Mouse (Mus musculus) kidney, embryonic 14.5 days (tissue): ENCODE results near the gene Pnpo. TPM values are rescaled to one million over a fixed set of nuclear protein-coding genes. Genes with fewer than 3 reads are reported as not detected.

Experiments
- ATAC-seq: fragments of 200-750 bp; cut with Nextera tagmentation; 2 replicates; pipeline ENCODE4 v1.8.0; 2017; ENCODE audit warnings: moderate number of reproducible peaks, mild to moderate bottlenecking, moderate TSS enrichment, moderate library complexity; ENCODE audit not compliant: low FRiP score, low TSS enrichment
- H3K27ac ChIP-seq: fragments of 300-500 bp; sonication (generic); 2 replicates; pipeline ENCODE4 v1.5.1; 2014; ENCODE audit warnings: low read depth, mild to moderate bottlenecking, low read length, moderate library complexity, mixed read lengths
- H3K27me3 ChIP-seq: fragments of 300-500 bp; sonication (generic); 2 replicates; pipeline ENCODE4 v1.6.1; 2014; ENCODE audit warnings: mild to moderate bottlenecking, low read length; ENCODE audit not compliant: control insufficient read depth, insufficient read depth
- H3K36me3 ChIP-seq: fragments of 300-500 bp; sonication (generic); 2 replicates; pipeline ENCODE4 v1.6.1; 2014; ENCODE audit warnings: low read length, mixed read lengths; ENCODE audit not compliant: control insufficient read depth, insufficient read depth
- H3K4me1 ChIP-seq: fragments of 300-500 bp; sonication (generic); 2 replicates; pipeline ENCODE4 v1.6.1; 2014; ENCODE audit warnings: low read length, mixed read lengths; ENCODE audit not compliant: control insufficient read depth, insufficient read depth
- H3K4me2 ChIP-seq: fragments of 300-500 bp; sonication (generic); replicated peaks from 2 replicates; pipeline ENCODE4 v1.6.1; 2014; ENCODE audit warnings: low read depth, mild to moderate bottlenecking, low read length
- H3K4me3 ChIP-seq: fragments of 300-500 bp; sonication (generic); 2 replicates; pipeline ENCODE4 v1.5.1; 2014; ENCODE audit warnings: mild to moderate bottlenecking, low read length
- H3K9ac ChIP-seq: fragments of 300-500 bp; sonication (generic); 2 replicates; pipeline ENCODE4 v1.6.1; 2014; ENCODE audit warnings: low read depth, mild to moderate bottlenecking, low read length, moderate library complexity
- H3K9me3 ChIP-seq: fragments of 300-500 bp; sonication (generic); 2 replicates; pipeline ENCODE4 v1.6.1; 2016; ENCODE audit warnings: low read length; ENCODE audit not compliant: control insufficient read depth
- WGBS: fragments of 180-500 bp; shearing (Covaris S2); extraction: QIAGEN DNeasy Blood & Tissue Kit; methylation state at CpG from one replicate; pipeline ENCODE4 v1.1.7; 2014; 5-methylcytosine and 5-hydroxymethylcytosine counted together
- polyA plus RNA-seq: library from polyadenylated mRNA; unstranded; fragments of >200 nt; fragmentation: Nextera tagmentation; extraction: Ambion mirVana; gene quantifications from 2 replicates; pipeline ENCODE4 v1.2.1, GENCODE M21; 2014

The Pnpo gene
- polyA plus RNA-seq, 1 experiment from 2014 or later, result 28.0 TPM

GRCm38 (mm10) chr11:96906431-96907161, 37.2 kb downstream of the Pnpo start:
- Histone ChIP-seq H3K27ac (no peak overlapping the region; the same call in 1 of the 2 replicates), H3K9me3 (no peaks in the 10 kb centered on the region), H3K27me3 (no peaks in the 10 kb centered on the region), H3K4me2 (no peak overlapping the region), H3K9ac (peak overlapping the region; percentile 4; the same call in 1 of the 2 replicates), H3K4me1 (peaks cover 22% of the 10 kb centered on the region), H3K4me3 (no peak overlapping the region), H3K36me3 (peaks cover 35% of the 10 kb centered on the region)
- no peak for ATAC-seq
- 23% methylated on average over 15 of the region's 15 CpGs for WGBS

DNA sequence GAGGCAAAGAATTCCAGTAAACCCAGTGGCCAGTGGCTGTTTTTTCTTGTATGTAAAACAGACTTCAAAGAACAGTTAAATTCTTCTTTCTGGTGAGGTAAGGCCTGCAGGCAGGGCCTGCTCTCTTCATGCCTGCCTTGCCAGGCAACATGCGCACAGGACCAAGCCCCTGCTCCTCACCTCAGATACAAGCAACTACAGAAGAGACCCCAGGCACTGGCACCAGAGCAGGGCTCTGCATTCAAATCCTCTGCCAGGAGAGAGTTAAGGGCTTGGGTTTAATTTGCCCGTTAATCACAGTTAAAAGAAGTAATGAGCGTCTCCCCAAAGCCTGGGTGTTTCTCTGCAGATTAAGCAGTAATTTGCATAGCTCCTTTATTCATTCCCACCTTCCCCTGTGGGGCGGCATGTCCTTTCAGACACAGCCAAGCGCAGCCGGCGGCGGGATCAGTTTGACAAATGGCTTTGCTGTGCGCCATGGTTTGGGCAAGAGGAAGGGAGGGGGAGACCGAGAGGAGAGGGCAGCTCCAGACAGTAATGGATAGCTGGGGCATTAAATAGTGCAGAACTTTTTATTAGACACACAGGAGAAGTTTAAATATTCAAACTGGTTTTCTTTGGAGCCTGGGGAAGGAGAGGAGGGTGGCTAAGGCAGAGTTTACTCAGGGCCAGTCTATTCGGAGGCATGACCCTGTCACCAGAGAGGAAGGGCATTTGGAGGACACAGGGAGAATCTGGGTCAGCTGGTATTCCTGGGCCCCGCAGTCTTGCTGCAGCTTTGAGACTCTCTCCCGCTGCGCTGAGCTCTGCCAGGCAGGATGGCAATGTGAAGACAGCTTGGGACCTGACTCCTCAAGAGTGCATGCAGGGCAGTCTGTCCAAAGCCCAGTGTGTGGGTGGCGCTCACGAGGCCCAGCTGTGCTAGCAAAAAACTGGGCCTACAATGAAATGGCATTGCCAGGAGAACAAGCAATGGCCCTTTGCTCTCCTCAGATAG, 40.8 kb downstream of the Pnpo start:
- peaks cover 6% of the 10 kb centered on the region; the same call in 1 of the 2 replicates for H3K36me3 ChIP-seq
- no peak overlapping the region for H3K9ac ChIP-seq
- ATAC-seq, result peak; percentile 45; the same call in 1 of the 2 replicates
- H3K9me3 ChIP-seq, result no peaks in the 10 kb centered on the region
- H3K4me3 ChIP-seq, result no peak overlapping the region
- peaks cover 29% of the 10 kb centered on the region for H3K4me1 ChIP-seq
- no peaks in the 10 kb centered on the region for H3K27me3 ChIP-seq
- WGBS, result 13% methylated on average over 16 of the region's 16 CpGs
- H3K27ac ChIP-seq, result no peak overlapping the region; the same call in 1 of the 2 replicates
- 0 out of 2 replicates have a peak overlapping the region, but pooled peaks have one; percentile 1 for H3K4me2 ChIP-seq

DNA sequence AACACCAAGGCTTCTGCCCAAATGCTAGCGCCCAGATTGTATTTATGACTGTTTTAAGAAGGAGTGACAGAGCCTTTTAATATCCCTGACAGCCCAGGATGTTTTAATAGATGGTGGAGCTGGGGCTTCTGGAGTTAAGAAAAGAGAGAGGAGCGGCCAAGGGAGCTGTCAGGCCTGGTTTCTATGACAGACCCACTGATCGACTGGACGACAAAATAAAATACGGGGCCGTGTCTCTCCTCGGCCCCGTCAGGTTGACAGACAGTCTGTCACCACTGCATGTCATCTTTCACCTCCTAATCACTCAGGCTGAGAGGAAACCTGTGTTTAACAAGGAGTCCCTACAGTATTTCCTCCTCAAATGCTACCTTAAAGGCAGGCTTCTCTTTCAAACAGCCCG, 42.5 kb downstream of the Pnpo start:
- H3K27ac ChIP-seq, result no peak overlapping the region
- ATAC-seq, result no peak
- H3K9ac ChIP-seq, result no peak overlapping the region
- WGBS, result 49% methylated on average over 9 of the region's 9 CpGs
- H3K36me3 ChIP-seq, result no peaks in the 10 kb centered on the region
- H3K4me1 ChIP-seq, result peaks cover 22% of the 10 kb centered on the region
- no peaks in the 10 kb centered on the region for H3K27me3 ChIP-seq
- H3K9me3 ChIP-seq, result no peaks in the 10 kb centered on the region
- H3K4me3 ChIP-seq, result no peak overlapping the region
- no peak overlapping the region for H3K4me2 ChIP-seq

GRCm38 (mm10) chr11:96899449-96900306, 44.1 kb downstream of the Pnpo start:
- WGBS, result 32% methylated on average over 13 of the region's 13 CpGs
- no peak for ATAC-seq
- peaks cover 22% of the 10 kb centered on the region for H3K4me1 ChIP-seq
- H3K9ac ChIP-seq, result 0 out of 2 replicates have a peak overlapping the region, but pooled peaks have one; percentile 28
- no peaks in the 10 kb centered on the region for H3K36me3 ChIP-seq
- H3K4me2 ChIP-seq, result peak overlapping the region; percentile 19; the same call in 1 of the 2 replicates
- H3K27me3 ChIP-seq, result no peaks in the 10 kb centered on the region
- H3K9me3 ChIP-seq, result no peaks in the 10 kb centered on the region
- no peak overlapping the region for H3K27ac ChIP-seq
- H3K4me3 ChIP-seq, result no peak overlapping the region

DNA sequence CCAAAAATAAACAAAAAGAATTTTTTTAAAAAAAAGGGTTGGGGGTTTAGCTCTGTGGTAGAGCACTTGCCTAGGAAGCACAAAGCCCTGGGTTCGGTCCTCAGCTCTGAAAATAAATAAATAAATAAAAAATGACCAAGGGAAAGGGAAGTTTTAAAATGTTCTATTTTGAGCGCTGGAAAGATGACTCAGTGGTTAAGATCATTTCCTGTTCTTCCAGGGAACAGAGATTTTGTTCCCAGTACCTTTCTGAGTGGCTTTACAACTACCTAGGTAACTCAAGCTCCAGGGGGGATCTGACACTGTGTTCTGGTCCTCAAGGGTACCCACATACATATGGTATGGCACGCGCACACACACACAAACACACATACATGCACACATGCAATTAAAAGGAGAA, 47.9 kb downstream of the Pnpo start:
- WGBS, result 72% methylated on average over 4 of the region's 4 CpGs

GRCm38 (mm10) chr11:96893203-96893842, 50.5 kb downstream of the Pnpo start:
- Histone ChIP-seq H3K9me3 (no peaks in the 10 kb centered on the region), H3K4me2 (no peak overlapping the region), H3K9ac (no peak overlapping the region), H3K27ac (no peak overlapping the region), H3K4me1 (peaks cover 8% of the 10 kb centered on the region; the same call in 1 of the 2 replicates), H3K27me3 (no peaks in the 10 kb centered on the region), H3K4me3 (no peak overlapping the region), H3K36me3 (no peaks in the 10 kb centered on the region)
- peak; percentile 24; the same call in 1 of the 2 replicates for ATAC-seq
- 41% methylated on average over 11 of the region's 11 CpGs for WGBS

More for the DNA sequence above, 47.9 kb downstream of the Pnpo start:
- H3K9ac ChIP-seq, result no peak overlapping the region
- no peak for ATAC-seq
- no peak overlapping the region for H3K4me2 ChIP-seq
- H3K27ac ChIP-seq, result no peak overlapping the region
- H3K27me3 ChIP-seq, result no peaks in the 10 kb centered on the region
- H3K4me3 ChIP-seq, result no peak overlapping the region
- no peaks in the 10 kb centered on the region for H3K9me3 ChIP-seq
- no peaks in the 10 kb centered on the region for H3K36me3 ChIP-seq
- peaks cover 15% of the 10 kb centered on the region for H3K4me1 ChIP-seq

GRCm38 (mm10) chr11:96891784-96892527, 51.8 kb downstream of the Pnpo start:
- Histone ChIP-seq H3K4me1 (peaks cover 8% of the 10 kb centered on the region; the same call in 1 of the 2 replicates), H3K27ac (no peak overlapping the region), H3K9me3 (no peaks in the 10 kb centered on the region), H3K36me3 (no peaks in the 10 kb centered on the region), H3K4me3 (no peak overlapping the region), H3K4me2 (no peak overlapping the region), H3K27me3 (no peaks in the 10 kb centered on the region), H3K9ac (no peak overlapping the region)
- no peak for ATAC-seq
- 18% methylated on average over 14 of the region's 14 CpGs for WGBS
